Mouse (Mus musculus) right cerebral cortex, postnatal 4 days (tissue): ENCODE data around the gene Zfp568.

ENCODE experiments used
- DNase-seq: peaks from one replicate; pipeline ENCODE4 v3.0.0-alpha.2; 2022

The Zfp568 gene

GRCm38 (mm10) chr7:30062478-30062877, 78.7 kb downstream of the Zfp568 start:
- peak; percentile 25 for DNase-seq

- no peak for DNase-seq
Measured at GRCm38 (mm10) chr7:30064622-30065021, 80.9 kb downstream of the Zfp568 start.

GRCm38 (mm10) chr7:30072146-30073028, 88.6 kb downstream of the Zfp568 start, which contains the start of gene Zfp82:
Zfp82 (minus strand) TSS chr7:30072900.
- DNase-seq, result peak; percentile 82
